Mouse (Mus musculus) limb, embryonic 11.5 days (tissue): ENCODE data around the gene Gm21983. TPM values are rescaled to one million over a fixed set of nuclear protein-coding genes. Genes with fewer than 3 reads are reported as not detected.

Experiments
- ATAC-seq: fragments of 200-750 bp; cut with Nextera tagmentation; 2 replicates; pipeline ENCODE4 v1.8.0; 2017; ENCODE audit warnings: low read depth; ENCODE audit not compliant: insufficient number of reproducible peaks, low FRiP score, low TSS enrichment
- DNase-seq: peaks from one replicate; pipeline ENCODE4 v3.0.0-alpha.2; 2015; ENCODE audit warnings: low spot score
- H3K27ac ChIP-seq: fragments of 300-500 bp; sonication (generic); replicated peaks from 2 replicates; pipeline ENCODE4 v1.5.1; 2014; ENCODE audit warnings: low read depth, mild to moderate bottlenecking, low read length
- H3K27me3 ChIP-seq: fragments of 300-500 bp; sonication (generic); 2 replicates; pipeline ENCODE4 v1.6.1; 2014; ENCODE audit warnings: mild to moderate bottlenecking, low read length, mixed read lengths; ENCODE audit not compliant: control insufficient read depth, insufficient read depth
- H3K36me3 ChIP-seq: fragments of 300-500 bp; sonication (generic); 2 replicates; pipeline ENCODE4 v1.6.1; 2014; ENCODE audit warnings: mild to moderate bottlenecking, low read length, moderate library complexity, mixed read lengths; ENCODE audit not compliant: control insufficient read depth, insufficient read depth
- H3K4me1 ChIP-seq: fragments of 300-500 bp; sonication (generic); 2 replicates; pipeline ENCODE4 v1.6.1; 2014; ENCODE audit warnings: low read length, mixed read lengths; ENCODE audit not compliant: control insufficient read depth, insufficient read depth
- H3K4me2 ChIP-seq: fragments of 300-500 bp; sonication (generic); 2 replicates; pipeline ENCODE4 v1.6.1; 2014; ENCODE audit warnings: low read depth, mild to moderate bottlenecking, moderate library complexity; ENCODE audit not compliant: severe bottlenecking
- H3K4me3 ChIP-seq: fragments of 300-500 bp; sonication (generic); 2 replicates; pipeline ENCODE4 v1.5.1; 2014; ENCODE audit warnings: low read depth, low read length
- H3K9ac ChIP-seq: fragments of 300-500 bp; sonication (generic); 2 replicates; pipeline ENCODE4 v1.6.1; 2014; ENCODE audit warnings: mild to moderate bottlenecking, low read length
- H3K9me3 ChIP-seq: fragments of 300-500 bp; sonication (generic); 2 replicates; pipeline ENCODE4 v1.6.1; 2016; ENCODE audit warnings: low read length; ENCODE audit not compliant: control insufficient read depth
- WGBS: fragments of 180-500 bp; shearing (Covaris S2); extraction: QIAGEN DNeasy Blood & Tissue Kit; methylation state at CpG from one replicate; pipeline ENCODE4 v1.1.7; 2014; 5-methylcytosine and 5-hydroxymethylcytosine counted together
- polyA plus RNA-seq: library from polyadenylated mRNA; unstranded; fragments of >200 nt; fragmentation: Nextera tagmentation; extraction: Ambion mirVana; gene quantifications from 2 replicates; pipeline ENCODE4 v1.2.1, GENCODE M21; 2014

Gene Gm21983
- polyA plus RNA-seq, 1 experiment from 2014 or later = not detected

DNA sequence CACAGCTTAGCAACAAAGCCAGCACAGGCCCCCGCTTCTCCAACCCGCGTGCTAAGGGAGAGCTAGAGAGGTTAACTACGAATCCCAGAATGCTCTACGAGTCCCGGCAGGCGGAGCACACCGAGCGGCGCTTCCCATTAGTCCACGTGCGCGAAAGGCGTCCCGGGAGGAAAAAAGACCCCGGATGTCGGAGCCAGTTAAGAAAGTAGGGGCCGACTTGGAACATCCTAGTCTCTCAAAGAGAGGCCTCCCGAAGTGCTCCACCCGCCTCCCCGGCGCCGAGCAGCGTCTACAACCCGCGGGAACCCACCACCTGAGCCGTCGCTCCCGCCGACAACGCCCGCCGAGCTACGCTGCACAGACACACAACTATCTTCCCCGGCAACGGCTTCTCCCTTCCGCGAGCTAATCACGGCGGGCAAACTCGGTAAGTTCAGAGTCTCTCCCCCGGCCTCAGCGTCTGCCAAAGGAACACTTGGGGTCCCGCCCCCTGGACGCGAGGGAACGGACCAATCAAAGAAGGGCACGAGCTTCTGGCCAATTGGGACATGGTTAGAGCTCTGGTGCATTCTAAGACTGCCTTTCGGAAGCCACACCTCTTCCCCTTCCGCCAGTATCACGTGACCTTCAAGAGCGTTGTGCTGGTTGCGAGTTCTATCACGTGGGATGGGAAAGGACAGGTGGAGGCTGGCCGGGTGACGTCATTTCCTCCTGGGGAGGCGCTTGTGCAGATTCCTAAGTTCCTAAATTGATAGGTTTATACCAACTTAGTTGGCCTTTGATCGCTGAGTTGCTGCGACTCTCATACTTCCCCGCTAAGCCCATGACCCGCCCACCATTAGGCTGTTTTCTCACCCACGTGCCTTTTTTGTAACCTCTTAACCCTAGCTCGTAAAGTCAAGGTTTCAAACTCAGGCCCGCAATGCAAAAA lies 15.1 kb upstream of the Gm21983 start, which contains the start of the genes BC024978 and Snrpa:
TSS of gene BC024978 (plus strand) at position 101 of the 931 bp plus-strand sequence.
TSS of gene Snrpa (minus strand) at position 591 of the 931 bp plus-strand sequence.
- DNase-seq = peak; percentile 95
- Histone ChIP-seq H3K27me3 (no peaks in the 10 kb centered on the region), H3K9me3 (no peaks in the 10 kb centered on the region), H3K4me1 (peaks cover 15% of the 10 kb centered on the region), H3K4me3 (peak within 1 kb of the TSS; percentile 83), H3K36me3 (peaks cover 24% of the 10 kb centered on the region), H3K4me2 (peak within 1 kb of the TSS; percentile 89), H3K27ac (peak within 1 kb of the TSS; percentile 96), H3K9ac (peak within 1 kb of the TSS; percentile 94)
- ATAC-seq = peak; percentile 98
- under 1% methylated on average over 64 of the region's 64 CpGs for WGBS

DNA sequence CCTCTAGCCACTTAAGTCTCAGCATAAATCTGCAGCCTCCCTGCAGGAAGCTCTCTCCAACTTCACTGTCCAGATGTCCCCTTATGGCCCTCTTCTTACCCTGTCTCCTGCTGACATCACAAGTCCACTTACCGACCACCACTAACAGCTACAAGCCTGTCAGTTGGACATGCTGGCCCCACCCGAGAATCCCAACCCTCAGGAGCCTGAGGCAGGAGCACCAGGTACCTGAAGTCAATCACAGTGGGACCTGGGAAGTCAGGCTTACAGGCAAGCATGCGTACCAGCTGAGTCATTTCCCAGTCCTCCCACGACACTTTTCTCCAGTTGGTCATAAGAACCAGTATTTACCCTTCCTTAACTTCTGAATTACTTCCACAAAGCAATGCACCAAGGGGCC lies 12.8 kb upstream of the Gm21983 start:
- Histone ChIP-seq H3K4me3 (no peak overlapping the region), H3K9ac (no peak overlapping the region), H3K36me3 (peaks cover 45% of the 10 kb centered on the region), H3K4me2 (no peak overlapping the region), H3K27ac (no peak overlapping the region), H3K4me1 (peaks cover 15% of the 10 kb centered on the region), H3K9me3 (no peaks in the 10 kb centered on the region), H3K27me3 (no peaks in the 10 kb centered on the region)
- WGBS = 83% methylated on average over 4 of the region's 4 CpGs
- no peak for DNase-seq
- no peak for ATAC-seq

DNA sequence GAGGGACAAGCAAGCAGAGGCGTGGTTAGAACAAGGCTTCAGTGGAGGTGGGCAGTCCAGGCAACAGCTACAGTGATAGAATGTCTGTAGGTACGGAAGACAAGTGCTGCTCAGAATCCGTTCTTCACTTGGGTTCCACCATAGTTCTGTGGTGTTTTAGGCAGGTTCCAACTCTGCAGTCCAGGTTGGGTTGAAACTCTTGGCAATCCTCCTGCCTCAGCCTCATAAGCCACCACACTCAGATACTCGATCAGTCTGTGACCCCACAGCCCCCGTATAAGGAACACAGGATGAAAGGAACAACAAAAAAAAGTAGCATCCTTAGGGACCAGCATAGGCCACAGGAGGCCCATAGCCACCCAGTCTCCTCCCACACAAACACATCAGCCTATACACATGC lies 11.5 kb upstream of the Gm21983 start:
- 90% methylated on average over 5 of the region's 5 CpGs for WGBS
- H3K4me3 ChIP-seq = no peak overlapping the region
- H3K4me1 ChIP-seq = peaks cover 15% of the 10 kb centered on the region
- H3K9me3 ChIP-seq = no peaks in the 10 kb centered on the region
- DNase-seq = no peak
- no peaks in the 10 kb centered on the region for H3K27me3 ChIP-seq
- H3K4me2 ChIP-seq = no peak overlapping the region
- H3K9ac ChIP-seq = no peak overlapping the region
- no peak overlapping the region for H3K27ac ChIP-seq
- peaks cover 55% of the 10 kb centered on the region for H3K36me3 ChIP-seq
- no peak for ATAC-seq

DNA sequence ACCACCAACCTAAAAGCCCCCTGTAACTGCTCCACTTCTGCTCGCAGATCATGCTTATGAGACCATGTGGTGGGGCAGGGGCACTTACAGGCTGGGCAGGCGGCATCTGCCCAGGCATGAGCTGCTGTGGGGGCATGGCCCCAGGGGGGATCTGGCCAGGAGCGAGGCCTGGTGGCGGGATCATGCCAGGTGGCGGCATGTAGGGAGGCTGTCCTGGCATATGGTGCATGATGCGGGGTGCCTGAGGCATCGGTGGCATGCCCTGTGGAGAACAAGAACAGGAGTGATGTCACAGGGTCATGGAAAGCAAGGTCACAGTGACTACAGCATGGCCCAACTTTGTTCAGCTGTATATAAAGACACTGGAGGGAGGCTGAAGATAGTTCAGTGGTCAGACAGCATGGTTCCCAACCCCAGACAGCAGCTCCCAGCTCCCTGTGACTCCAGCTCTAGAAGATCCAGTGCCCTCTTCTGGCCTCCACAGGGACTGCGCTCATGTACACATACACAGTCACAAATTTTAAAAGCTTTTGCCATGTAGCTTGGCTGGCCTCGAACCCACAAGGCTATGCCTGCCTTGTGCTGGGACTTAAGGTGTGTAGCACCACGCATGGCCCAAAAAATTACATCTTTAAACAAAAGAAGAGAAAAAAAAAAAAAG lies 8.5 kb upstream of the Gm21983 start:
- Histone ChIP-seq H3K27me3 (no peaks in the 10 kb centered on the region), H3K4me3 (no peak overlapping the region), H3K9ac (no peak overlapping the region), H3K36me3 (peaks cover 72% of the 10 kb centered on the region), H3K9me3 (no peaks in the 10 kb centered on the region), H3K27ac (no peak overlapping the region), H3K4me2 (no peak overlapping the region), H3K4me1 (peaks cover 6% of the 10 kb centered on the region; the same call in 1 of the 2 replicates)
- WGBS = 97% methylated on average over 10 of the region's 10 CpGs
- no peak for DNase-seq
- no peak for ATAC-seq

DNA sequence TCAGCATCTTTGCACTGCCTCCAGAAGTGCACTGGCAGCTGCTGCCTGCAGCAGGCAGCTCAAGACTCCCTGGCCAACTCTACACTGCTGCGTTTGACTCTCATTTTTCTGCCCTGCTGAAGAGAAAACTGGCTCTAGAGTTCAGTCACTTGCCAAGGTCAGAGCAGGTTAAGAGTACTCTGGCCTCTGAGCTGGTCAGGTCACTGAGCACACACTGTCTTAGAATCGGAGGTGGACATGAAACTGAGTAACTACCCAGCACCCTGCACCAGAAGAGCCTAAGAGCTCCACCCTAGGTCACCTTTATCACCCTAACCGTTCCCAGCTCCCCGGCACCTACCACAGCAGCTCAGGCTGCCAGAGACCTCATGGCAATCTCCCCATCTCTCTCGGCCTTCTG lies 5.1 kb upstream of the Gm21983 start:
- no peaks in the 10 kb centered on the region for H3K27me3 ChIP-seq
- ATAC-seq = 0 out of 2 replicates have a peak, but pooled peaks have one; percentile 6
- no peak for DNase-seq
- no peak overlapping the region for H3K4me2 ChIP-seq
- no peak overlapping the region for H3K9ac ChIP-seq
- no peak overlapping the region for H3K4me3 ChIP-seq
- WGBS = 89% methylated on average over 5 of the region's 5 CpGs
- H3K27ac ChIP-seq = no peak overlapping the region
- no peaks in the 10 kb centered on the region for H3K4me1 ChIP-seq
- peaks cover 48% of the 10 kb centered on the region for H3K36me3 ChIP-seq
- H3K9me3 ChIP-seq = no peaks in the 10 kb centered on the region

DNA sequence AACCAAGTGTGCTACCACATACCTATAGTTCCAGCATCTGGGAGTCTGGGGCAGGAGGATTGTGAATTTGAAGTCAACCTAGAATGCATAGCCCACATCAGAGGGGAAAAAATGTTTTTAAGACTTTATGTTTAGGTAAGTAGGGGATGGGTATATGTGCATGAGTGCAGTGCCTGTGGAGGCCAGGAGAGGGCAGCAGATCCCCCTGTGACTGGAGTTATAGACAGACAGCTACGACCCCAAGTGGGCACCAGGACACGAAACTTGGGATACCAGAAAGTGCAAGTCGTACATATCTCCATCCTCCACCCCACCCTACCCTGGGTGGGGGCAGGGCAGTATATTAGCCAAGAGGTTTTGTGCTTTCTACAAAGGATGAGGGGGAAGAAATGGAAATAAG lies 4.1 kb upstream of the Gm21983 start:
- Histone ChIP-seq H3K4me2 (no peak overlapping the region), H3K4me1 (no peaks in the 10 kb centered on the region), H3K4me3 (no peak overlapping the region), H3K9me3 (no peaks in the 10 kb centered on the region), H3K36me3 (peaks cover 39% of the 10 kb centered on the region), H3K27me3 (no peaks in the 10 kb centered on the region), H3K9ac (no peak overlapping the region), H3K27ac (no peak overlapping the region)
- WGBS = 46% methylated on average over 3 of the region's 3 CpGs
- DNase-seq (peak; percentile 77), ATAC-seq (no peak)

DNA sequence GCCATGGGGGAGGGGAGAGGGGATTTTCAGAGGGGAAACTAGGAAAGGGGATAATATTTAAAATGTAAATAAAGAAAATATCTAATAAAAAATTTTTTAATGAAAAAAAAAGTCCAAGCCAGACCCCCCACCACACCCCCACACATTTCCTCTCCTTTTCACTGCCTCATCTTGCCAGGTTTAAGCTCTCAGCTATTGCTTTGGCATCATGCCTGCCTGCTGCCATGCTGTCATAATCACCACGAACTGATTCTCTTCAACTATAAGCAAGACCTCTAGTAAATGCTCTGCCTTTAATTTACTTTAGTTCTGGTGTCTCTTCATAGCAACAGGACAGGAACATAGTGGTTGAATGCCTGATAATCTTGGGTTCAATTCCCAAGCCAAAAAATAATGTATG lies 1.6 kb upstream of the Gm21983 start:
- Histone ChIP-seq H3K9ac (no peak overlapping the region), H3K9me3 (no peaks in the 10 kb centered on the region), H3K27ac (no peak overlapping the region), H3K36me3 (peaks cover 18% of the 10 kb centered on the region), H3K4me1 (0 out of 2 replicates have a peak, but pooled peaks cover 3% of the 10 kb centered on the region), H3K4me2 (no peak overlapping the region), H3K4me3 (no peak overlapping the region), H3K27me3 (no peaks in the 10 kb centered on the region)
- ATAC-seq (no peak), DNase-seq (no peak)
- 89% methylated on average over 1 of the region's 1 CpGs for WGBS

DNA sequence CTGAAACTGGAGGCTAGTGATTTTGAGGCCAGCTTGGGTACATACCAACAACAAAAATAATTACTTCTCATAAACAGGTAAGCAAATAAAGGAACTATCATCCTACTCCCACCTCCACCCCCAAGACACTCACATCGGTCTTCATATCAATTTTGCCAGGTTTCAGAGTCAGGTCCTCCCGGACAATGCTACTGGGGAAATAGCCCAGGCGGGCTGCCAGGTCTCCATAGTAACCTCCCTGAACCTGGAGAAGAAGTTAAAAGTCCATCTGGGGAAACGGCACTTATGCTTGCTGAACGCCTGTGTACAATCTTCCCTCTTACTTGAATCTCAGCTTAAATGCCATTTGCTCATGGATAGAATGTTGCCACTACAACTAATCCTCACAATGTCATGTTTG lies 850 bp downstream of the Gm21983 start:
- Histone ChIP-seq H3K36me3 (peaks cover 2% of the 10 kb centered on the region; the same call in 1 of the 2 replicates), H3K27ac (no peak overlapping the region), H3K9ac (no peak overlapping the region), H3K4me2 (no peak overlapping the region), H3K27me3 (no peaks in the 10 kb centered on the region), H3K9me3 (no peaks in the 10 kb centered on the region), H3K4me1 (0 out of 2 replicates have a peak, but pooled peaks cover 3% of the 10 kb centered on the region), H3K4me3 (no peak overlapping the region)
- no peak for ATAC-seq
- 84% methylated on average over 5 of the region's 5 CpGs for WGBS
- no peak for DNase-seq
